Mouse (Mus musculus) inflammation-experienced regulatory T-cells (primary cell): ENCODE data around the gene Hoxa1. TPM values are rescaled to one million over a fixed set of nuclear protein-coding genes. Genes with fewer than 3 reads are reported as not detected.

Experiments used
- polyA plus RNA-seq, 2 experiments: library from polyadenylated mRNA; unstranded; fragments of 100-300 nt; shearing (Covaris generic); gene quantifications; one replicate each; pipeline ENCODE4 v1.2.1; 2017

Gene Hoxa1
- not detected for polyA plus RNA-seq

GRCm38 (mm10) chr6:52158276-52159051 lies at the start of gene Hoxa1:
TSS of gene Hoxa1 (minus strand) at chr6:52158317.

GRCm38 (mm10) chr6:52204050-52204752 lies 46.1 kb upstream of the Hoxa1 start, which contains the start of gene Hoxa5:
TSS of gene Hoxa5 (minus strand) at chr6:52204587.

GRCm38 (mm10) chr6:52190906-52191810 lies 33.0 kb upstream of the Hoxa1 start, which contains the start of gene Hoxa4:
TSS of gene Hoxa4 (minus strand) at chr6:52191753.

DNA sequence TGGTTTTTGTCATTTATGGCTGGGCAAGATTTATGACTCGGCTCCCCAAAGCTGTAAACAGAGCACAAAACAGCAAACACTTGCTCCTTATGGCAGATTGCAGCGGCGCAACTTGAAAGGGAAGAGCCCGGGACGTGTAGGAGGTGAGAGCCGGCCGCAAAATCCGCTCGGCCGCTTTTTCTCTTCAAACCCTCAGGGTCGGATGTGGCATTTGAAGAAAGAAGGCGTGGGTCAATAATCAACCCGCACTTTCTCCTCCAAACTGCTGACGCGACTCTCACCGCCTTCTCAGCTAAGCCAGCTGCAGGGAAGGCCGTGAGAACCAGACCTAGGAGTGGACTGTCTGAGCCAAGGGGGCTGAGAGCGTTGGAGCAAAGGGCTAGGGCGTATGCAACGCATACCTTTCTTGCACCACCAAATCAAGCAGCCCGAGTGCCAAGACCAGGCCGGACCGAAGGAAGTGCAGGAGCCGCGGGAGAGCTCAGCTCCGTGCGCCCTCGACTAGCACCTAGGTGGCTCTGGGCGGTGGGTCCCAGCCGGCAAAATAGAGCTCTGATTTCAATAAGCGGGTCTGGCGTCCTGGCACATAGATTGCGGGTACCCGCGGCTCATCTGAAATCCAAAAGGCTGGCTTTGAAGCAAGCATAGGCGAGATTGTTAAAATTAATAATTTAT lies 19.1 kb upstream of the Hoxa1 start, which contains the start of gene 5730596B20Rik:
5730596B20Rik (plus strand) TSS at position 438 of the 675 bp plus-strand sequence.

DNA sequence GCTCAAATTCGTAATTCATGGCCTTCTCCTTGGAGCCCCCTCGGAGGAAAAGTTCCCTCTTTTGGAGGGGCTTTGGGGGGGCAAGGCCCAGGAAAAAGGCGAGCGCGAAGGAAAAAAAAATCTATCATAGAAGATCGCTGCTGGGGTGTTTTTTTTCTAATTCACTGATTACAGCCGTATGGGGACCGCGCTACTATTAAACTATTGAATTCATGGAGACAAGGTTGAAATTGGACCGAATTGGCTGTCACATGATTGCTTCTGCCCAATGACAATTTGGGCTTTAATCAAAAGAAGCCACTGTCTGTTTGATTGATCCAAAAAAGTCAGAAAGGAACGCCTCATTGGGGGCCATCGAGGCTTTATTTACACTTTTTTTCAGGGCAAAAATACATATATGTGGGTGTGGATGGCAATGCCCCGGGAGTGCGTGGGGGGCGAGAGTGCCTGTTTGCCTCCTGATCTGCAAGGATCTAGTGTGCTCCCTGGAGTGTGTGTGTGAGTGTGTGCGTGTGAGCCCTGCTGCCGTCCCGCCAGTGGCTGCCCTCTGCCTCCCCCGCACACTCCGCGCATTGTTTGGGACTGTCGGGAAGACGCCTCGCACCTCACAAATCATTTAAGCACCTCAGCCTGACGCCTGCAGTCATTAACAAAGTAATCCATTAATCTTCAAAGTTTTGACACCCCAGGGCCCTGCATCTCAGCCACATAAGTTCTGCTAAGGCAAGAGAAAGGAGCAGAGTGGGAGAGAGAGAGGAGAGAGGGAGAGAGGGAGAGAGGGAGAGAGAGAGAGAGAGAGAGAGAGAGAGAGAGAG lies 6.7 kb upstream of the Hoxa1 start, which contains the start of gene Hoxa2:
Hoxa2 (minus strand) TSS at position 206 of the 815 bp plus-strand sequence.

Other genes with a start within 250 kb of the Hoxa1 start
- 10 to 100 TPM; 24.9 to 25.9 TPM for gene Skap2, start 145.8 kb downstream of the Hoxa1 start, polyA plus RNA-seq
- gene Hoxa2, start 6.5 kb upstream of the Hoxa1 start, polyA plus RNA-seq, result under 1 TPM in 1 of 2 experiments, not detected in 1; 0.37 TPM
- under 1 TPM; 0.13 to 0.47 TPM for gene 5730596B20Rik, start 19.2 kb upstream of the Hoxa1 start, polyA plus RNA-seq
- not detected for gene Hoxa4, start 33.4 kb upstream of the Hoxa1 start, polyA plus RNA-seq
- gene Hoxa5, start 46.3 kb upstream of the Hoxa1 start, polyA plus RNA-seq, result under 1 TPM in 1 of 2 experiments, not detected in 1; 0.39 TPM
- under 1 TPM in 1 of 2 experiments, not detected in 1; 0.98 TPM for gene Hoxa6, start 50.4 kb upstream of the Hoxa1 start, polyA plus RNA-seq
- gene Hoxa3, start 55.0 kb upstream of the Hoxa1 start, polyA plus RNA-seq, result under 1 TPM; 0.37 to 0.77 TPM
- gene Gm28308, start 55.0 kb upstream of the Hoxa1 start, polyA plus RNA-seq, result not detected
- 1 to 10 TPM; 1.5 to 4.1 TPM for gene Hoxa7, start 63.5 kb upstream of the Hoxa1 start, polyA plus RNA-seq
- 1 to 10 TPM in 1 of 2 experiments, under 1 TPM in 1; 0.51 to 4.0 TPM for gene Hoxa9, start 72.8 kb upstream of the Hoxa1 start, polyA plus RNA-seq
- gene Hoxa10, start 82.5 kb upstream of the Hoxa1 start, polyA plus RNA-seq, result under 1 TPM; 0.22 to 0.30 TPM
- gene Hoxa11, start 87.5 kb upstream of the Hoxa1 start, polyA plus RNA-seq, result not detected
- not detected for gene Hoxa13, start 102.6 kb upstream of the Hoxa1 start, polyA plus RNA-seq
- gene Evx1, start 155.2 kb upstream of the Hoxa1 start, polyA plus RNA-seq, result under 1 TPM in 1 of 2 experiments, not detected in 1; 0.65 TPM